Mouse (Mus musculus): ENCODE results near the gene Pik3r6.

Pik3r6 gene

DNA sequence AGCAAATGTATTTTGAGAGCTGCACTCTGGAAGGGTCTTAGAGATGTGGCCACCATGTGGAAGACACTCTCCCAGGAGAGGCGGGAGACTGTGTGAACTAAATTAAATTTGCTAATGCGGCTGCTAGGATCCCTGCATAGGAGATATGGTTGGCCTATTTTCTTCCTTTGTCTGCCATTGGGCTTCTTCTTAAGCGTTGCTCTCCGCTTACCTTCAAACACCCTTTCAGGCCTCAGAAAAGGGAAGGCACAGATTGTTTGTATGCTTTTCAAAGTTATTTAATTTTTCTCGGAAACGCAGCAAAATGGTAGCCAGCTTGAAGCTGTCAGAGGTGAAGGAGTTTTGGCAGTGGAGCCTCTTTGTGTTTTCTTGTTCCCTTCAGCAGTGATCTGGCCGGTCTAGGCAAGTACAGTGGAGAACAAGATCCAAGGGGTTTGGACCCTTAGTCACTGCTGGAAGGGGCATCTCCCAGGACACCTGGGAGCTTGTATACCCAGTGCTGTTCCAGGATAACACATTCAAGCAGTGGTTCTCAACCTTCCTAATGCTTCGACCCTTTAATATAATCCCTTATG, 81.2 kb downstream of the Pik3r6 start:
- DNase-seq (ENCODE audit: low read depth), result no peak

DNA sequence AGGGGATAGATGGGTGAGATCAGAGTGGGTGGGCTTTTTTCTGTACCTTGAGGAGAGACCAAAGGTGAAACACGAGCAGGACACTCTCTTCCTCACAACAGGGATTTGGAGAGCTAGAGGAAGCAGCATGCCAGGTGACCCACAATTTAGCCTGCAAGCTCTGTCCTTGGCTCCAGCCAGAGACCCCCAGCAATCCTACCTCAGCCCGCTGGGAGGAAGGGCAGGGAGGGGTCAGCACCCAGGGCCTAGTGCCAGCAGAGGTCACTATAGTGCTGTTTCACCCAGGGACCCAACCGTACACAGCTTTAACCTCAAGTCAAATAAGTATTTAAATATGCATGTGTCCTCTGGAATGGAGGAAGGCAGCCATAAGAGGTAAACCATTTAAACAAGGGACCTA, 83.1 kb downstream of the Pik3r6 start:
- DNase-seq (ENCODE audit: low read depth), result no peak

DNA sequence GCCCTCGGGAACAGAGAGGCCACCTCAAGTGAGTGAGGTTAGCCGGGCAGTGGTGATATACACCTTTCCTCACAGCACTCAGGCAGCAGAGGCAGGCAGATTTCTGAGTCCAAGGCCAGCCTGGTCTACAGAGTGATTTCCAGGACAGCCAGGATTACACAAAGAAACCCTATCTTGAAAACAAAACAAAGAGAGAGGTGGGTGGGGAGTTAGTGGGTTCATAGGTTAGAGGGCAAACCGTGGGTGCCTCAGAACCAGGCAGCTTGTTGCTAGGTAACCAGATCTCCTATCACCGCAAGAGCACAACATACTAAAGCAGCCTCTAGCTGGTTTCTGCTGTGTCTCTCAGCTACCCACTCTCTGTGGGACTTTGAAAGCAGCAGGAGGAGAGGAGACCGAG, 83.9 kb downstream of the Pik3r6 start, which contains the start of gene Ccdc42:
Gene Ccdc42, plus strand, starts transcription at position 301 of the 400 bp plus-strand sequence.
- no peak for DNase-seq (ENCODE audit: low read depth)

DNA sequence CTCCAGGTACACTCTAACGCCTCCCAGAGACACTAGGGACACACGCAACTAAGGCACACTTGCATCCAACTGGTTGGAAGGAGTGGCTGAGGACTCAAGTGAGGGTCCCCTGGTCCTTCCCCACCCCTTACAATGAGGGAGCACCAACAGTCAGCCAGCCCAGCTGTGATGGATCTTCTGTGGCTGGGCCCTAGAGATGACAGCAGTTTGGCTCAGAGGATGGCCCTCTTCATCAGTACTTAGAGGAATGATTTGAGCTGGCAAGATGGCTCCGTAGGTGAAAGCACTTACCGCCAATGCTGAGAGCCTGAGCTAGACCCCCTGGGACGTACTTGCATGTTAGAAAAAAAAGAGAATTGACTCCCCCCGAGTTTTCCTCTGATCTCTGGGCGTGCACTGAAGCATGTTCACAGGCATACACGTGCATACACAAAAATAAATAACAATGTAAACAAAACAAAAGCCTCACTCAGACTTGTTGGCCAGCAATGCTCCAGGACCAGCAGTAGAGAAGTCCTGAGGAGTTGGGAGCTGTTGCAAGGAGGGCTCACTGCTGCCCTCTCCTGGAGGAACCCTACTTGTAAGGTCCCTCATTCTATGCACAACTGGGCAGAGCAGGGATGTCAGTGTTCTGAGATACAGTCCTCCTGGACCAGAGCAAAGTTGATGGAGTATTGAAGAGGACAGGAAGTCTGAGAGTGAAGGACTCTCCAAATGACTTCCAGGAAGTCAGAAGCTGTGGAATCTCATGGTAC, 86.4 kb downstream of the Pik3r6 start:
- DNase-seq (ENCODE audit: low read depth), result peak; percentile 48

DNA sequence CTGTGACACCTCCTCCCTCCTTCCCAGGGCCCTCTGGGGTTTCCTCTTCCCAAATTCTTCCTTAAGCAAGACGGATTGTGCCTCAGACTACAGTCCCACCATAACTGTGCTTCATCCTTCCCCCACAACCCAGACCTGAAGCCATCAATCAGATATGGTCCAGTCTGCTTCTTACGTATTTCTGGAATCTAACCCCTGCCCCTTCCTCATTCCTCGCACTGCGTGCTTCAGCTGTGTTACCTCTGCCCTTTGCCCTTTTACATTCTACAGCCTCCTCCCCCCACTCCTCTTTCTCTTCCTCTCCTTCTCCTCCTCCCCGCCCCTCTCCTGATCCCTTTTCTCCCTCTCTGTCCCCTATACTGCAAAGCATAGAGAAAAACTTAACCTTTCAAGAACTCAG, 88.9 kb downstream of the Pik3r6 start:
- DNase-seq (ENCODE audit: low read depth), result no peak

DNA sequence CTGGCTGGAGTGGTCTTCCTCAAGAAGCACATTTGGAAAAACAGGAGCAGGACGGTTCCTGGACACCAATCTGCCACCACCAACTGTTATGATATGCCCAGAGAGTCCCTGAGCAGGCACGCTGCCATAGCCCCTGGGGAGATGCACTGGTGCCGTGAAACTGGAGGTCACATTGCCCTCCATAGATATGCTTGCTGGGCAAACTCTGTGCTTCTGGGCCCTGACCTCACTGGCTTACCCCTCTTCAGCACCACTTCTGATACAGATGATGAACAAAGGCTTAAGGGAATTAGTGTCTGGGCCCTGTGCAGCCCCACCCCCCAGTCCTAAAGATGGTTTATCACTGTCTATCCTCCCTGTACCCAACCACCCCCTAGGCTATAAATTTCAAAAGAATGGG, 90.4 kb downstream of the Pik3r6 start:
- no peak for DNase-seq (ENCODE audit: low read depth)

DNA sequence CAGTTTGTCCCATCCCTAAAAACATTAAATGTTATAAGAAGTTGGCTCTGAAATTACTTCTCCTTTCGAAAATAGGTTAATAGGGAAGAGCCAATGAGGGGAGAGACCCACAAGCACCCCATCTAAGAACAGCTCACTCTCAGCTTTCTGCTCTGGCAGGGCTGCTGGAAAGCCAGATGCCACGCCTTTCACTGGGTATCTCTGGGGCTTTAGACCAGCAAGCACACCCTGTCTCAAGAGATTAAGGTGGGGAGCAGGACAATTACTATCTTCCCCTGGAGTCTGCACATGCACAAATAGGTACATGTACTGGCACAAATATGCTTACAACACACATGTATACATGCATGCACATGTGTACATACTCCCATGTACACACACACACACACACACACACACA, 95.1 kb downstream of the Pik3r6 start:
- no peak for DNase-seq (ENCODE audit: low read depth)

DNA sequence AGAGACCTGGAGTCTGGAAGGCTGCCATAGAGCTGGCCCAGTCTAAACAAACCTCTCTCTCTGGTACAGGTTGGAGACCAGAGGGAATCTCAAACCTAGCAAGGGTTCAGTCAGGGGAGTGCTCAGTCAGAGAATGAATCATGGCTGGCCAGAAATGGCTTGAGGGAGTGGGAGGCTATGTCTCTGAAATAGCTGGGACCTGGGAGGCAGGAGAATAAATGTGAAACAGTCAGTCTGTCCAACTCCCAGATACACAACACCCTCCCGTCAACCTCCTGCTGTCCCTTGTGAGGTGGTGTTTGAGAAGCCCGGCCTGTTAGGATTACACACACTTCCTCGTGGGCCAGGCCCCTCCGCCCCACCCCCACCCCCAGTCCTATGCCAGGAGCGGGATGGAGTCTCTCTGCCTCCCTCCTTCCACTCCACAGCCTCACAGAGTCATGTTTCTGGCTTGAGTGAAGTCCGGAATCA, 97.8 kb downstream of the Pik3r6 start:
- no peak for DNase-seq (ENCODE audit: low read depth)

DNA sequence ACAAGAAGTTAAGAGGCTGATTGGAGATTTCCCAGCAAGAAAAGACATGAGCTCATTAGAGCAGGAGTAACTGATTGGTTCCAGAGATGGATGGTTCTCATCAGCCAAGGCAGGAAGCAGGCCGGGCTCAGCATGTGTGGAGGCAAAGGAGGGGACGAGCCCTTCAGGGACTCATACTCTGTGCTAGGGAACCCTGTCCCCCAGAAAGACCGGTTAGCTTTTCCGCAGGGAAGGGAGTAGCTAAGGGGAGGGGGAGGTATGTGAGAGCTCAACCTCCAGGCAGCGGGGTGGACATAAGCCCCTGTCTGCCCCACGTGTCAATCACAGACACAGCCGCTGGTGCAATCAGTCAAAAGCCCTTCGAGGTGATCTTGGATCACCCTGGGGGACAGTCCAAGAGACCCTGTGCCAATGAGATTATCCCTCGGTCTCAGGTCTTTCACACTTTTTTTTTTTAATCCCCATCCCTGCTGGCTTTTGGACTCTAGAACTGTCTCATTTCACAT, 98.7 kb downstream of the Pik3r6 start:
- no peak for DNase-seq (ENCODE audit: low read depth)

Data from c-Kit-positive CD71-negative TER-119-negative erythroid progenitor cells, embryonic 14.5 days (primary cell).